Mouse (Mus musculus): Measurements from ENCODE around the gene Hmcn1. TPM values are rescaled to one million over a fixed set of nuclear protein-coding genes. Genes with fewer than 3 reads are reported as not detected.

Hmcn1 gene
- polyA plus RNA-seq, 1 experiment from 2014 or later: 13.5 TPM

DNA sequence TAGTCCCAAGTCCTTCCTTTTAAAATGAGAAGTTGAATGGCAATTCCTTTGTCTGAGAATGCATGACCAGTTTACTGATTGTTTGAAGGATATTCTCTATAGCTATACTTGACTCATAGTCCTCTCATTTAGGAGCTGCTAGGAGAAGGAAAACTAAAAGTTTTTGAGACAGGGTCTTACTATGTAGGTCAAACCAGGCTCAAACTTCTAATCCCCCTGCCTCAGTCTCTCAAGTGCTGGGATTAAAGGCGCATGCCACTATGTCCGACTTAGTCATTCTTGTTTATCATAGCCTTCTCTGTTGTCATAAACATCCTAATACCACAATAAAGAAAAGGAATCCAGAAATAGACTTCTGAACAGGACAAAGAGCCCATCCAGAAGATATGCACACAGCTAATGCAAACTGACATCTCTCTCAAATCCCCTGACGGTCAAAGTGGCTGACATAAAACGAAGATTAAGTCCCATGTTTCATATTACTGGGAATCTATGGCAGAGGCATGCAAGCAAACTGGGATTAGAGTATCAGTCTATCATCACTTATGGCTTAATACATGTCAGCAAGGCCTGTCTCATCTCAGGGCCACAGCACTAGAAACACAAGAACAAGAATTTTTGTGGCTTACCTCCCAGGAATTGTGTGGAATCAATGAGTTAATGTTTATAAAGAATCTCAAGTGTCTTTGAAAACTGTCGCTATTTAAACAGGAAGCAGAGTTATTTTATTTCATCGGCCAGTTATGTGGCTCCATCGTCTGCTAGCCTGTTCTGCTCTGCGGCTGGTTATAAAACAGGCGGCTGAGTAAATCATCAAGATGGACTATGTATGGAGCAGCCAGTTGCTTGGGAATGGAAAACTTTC, 188.8 kb downstream of the Hmcn1 start:
- no peak overlapping the region for H3K4me2 ChIP-seq (replicated peaks; ENCODE audit: low read depth, low read length)
- no peak overlapping the region for H3K4me3 ChIP-seq (ENCODE audit: low read depth, low read length)
- H3K9me3 ChIP-seq (ENCODE audit: control insufficient read depth, low read length): no peaks in the 10 kb centered on the region
- no peak overlapping the region for H3K27ac ChIP-seq (ENCODE audit: low read depth, low read length)
- no peaks in the 10 kb centered on the region for H3K36me3 ChIP-seq (ENCODE audit: control insufficient read depth, insufficient read depth, low read length)
- ATAC-seq (ENCODE audit: low FRiP score): no peak
- DNase-seq (ENCODE audit: low spot score): no peak
- no peaks in the 10 kb centered on the region for H3K4me1 ChIP-seq (replicated peaks; ENCODE audit: control insufficient read depth, insufficient read depth, low read length)
- no peak overlapping the region for H3K9ac ChIP-seq (ENCODE audit: low read depth, low read length)
- WGBS: 87% methylated on average over 9 of the region's 9 CpGs
- H3K27me3 ChIP-seq (ENCODE audit: control insufficient read depth, insufficient read depth, low read length): no peaks in the 10 kb centered on the region

- Histone ChIP-seq H3K9ac (ENCODE audit: low read depth, low read length) (no peak overlapping the region), H3K4me1 (replicated peaks; ENCODE audit: control insufficient read depth, insufficient read depth, low read length) (no peaks in the 10 kb centered on the region), H3K27ac (ENCODE audit: low read depth, low read length) (no peak overlapping the region), H3K4me2 (replicated peaks; ENCODE audit: low read depth, low read length) (no peak overlapping the region), H3K9me3 (ENCODE audit: control insufficient read depth, low read length) (no peaks in the 10 kb centered on the region), H3K27me3 (ENCODE audit: control insufficient read depth, insufficient read depth, low read length) (no peaks in the 10 kb centered on the region), H3K36me3 (ENCODE audit: control insufficient read depth, insufficient read depth, low read length) (no peaks in the 10 kb centered on the region), H3K4me3 (ENCODE audit: low read depth, low read length) (no peak overlapping the region)
- DNase-seq (ENCODE audit: low spot score): no peak
- 91% methylated on average over 12 of the region's 12 CpGs for WGBS
- no peak for ATAC-seq (ENCODE audit: low FRiP score)
These were observed 190.6 kb downstream of the Hmcn1 start for GRCm38 (mm10) chr1:150802642-150803041.

- no peak overlapping the region for H3K9ac ChIP-seq (ENCODE audit: low read depth, low read length)
- H3K4me1 ChIP-seq (replicated peaks; ENCODE audit: control insufficient read depth, insufficient read depth, low read length): no peaks in the 10 kb centered on the region
- no peaks in the 10 kb centered on the region for H3K36me3 ChIP-seq (ENCODE audit: control insufficient read depth, insufficient read depth, low read length)
- no peak overlapping the region for H3K4me2 ChIP-seq (replicated peaks; ENCODE audit: low read depth, low read length)
- no peak overlapping the region for H3K4me3 ChIP-seq (ENCODE audit: low read depth, low read length)
- no peak overlapping the region for H3K27ac ChIP-seq (ENCODE audit: low read depth, low read length)
- ATAC-seq (ENCODE audit: low FRiP score) (no peak), DNase-seq (ENCODE audit: low spot score) (no peak)
- H3K27me3 ChIP-seq (ENCODE audit: control insufficient read depth, insufficient read depth, low read length): no peaks in the 10 kb centered on the region
- WGBS: 89% methylated on average over 8 of the region's 8 CpGs
- H3K9me3 ChIP-seq (ENCODE audit: control insufficient read depth, low read length): no peaks in the 10 kb centered on the region
These were observed 192.5 kb downstream of the Hmcn1 start for GRCm38 (mm10) chr1:150800611-150801263.

DNA sequence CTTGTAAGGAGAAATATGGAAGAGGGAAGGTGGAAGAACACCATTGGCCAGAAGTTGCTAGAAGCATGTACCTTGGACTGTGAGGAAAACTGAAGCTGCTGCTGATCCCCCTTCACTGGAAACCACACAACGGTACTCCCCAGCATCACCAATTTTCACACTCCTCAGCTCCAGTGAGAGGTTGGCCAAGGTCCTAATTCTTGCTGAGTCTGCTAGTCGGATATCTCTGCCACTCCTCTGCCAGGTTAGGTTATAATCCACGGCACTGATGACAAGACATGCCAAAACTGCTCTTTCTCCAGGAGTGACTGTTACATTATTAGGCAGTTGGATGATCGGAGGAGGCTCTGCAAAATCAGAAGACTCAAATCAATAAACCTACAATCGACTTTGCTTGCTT, 194.6 kb downstream of the Hmcn1 start:
- H3K4me2 ChIP-seq (replicated peaks; ENCODE audit: low read depth, low read length): no peak overlapping the region
- 93% methylated on average over 5 of the region's 5 CpGs for WGBS
- no peaks in the 10 kb centered on the region for H3K4me1 ChIP-seq (replicated peaks; ENCODE audit: control insufficient read depth, insufficient read depth, low read length)
- H3K9me3 ChIP-seq (ENCODE audit: control insufficient read depth, low read length): no peaks in the 10 kb centered on the region
- DNase-seq (ENCODE audit: low spot score) (no peak), ATAC-seq (ENCODE audit: low FRiP score) (no peak)
- no peaks in the 10 kb centered on the region for H3K36me3 ChIP-seq (ENCODE audit: control insufficient read depth, insufficient read depth, low read length)
- no peaks in the 10 kb centered on the region for H3K27me3 ChIP-seq (ENCODE audit: control insufficient read depth, insufficient read depth, low read length)
- H3K27ac ChIP-seq (ENCODE audit: low read depth, low read length): no peak overlapping the region
- H3K9ac ChIP-seq (ENCODE audit: low read depth, low read length): no peak overlapping the region
- no peak overlapping the region for H3K4me3 ChIP-seq (ENCODE audit: low read depth, low read length)

DNA sequence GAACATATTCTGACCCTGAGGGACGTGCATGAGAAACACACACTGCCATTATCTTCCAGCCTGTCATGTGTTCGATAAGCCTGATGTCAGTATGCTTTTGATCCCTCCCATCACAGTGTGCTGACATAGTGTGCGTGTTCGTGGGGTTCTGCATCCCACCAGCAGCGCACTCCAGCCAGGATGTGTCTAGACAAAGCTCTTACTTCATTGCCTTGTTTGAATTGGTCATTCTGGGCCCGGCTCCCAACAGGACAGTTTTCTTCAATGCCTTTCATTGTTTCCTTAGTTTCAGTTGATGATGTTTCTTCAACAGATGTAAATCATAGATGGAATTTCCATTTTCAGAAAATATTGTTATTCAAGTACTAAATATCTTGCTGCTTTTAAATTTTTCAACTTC, 206.5 kb downstream of the Hmcn1 start:
- no peak overlapping the region for H3K4me2 ChIP-seq (replicated peaks; ENCODE audit: low read depth, low read length)
- 82% methylated on average over 6 of the region's 6 CpGs for WGBS
- no peak overlapping the region for H3K9ac ChIP-seq (ENCODE audit: low read depth, low read length)
- H3K36me3 ChIP-seq (ENCODE audit: control insufficient read depth, insufficient read depth, low read length): no peaks in the 10 kb centered on the region
- H3K4me1 ChIP-seq (replicated peaks; ENCODE audit: control insufficient read depth, insufficient read depth, low read length): no peaks in the 10 kb centered on the region
- no peak overlapping the region for H3K4me3 ChIP-seq (ENCODE audit: low read depth, low read length)
- DNase-seq (ENCODE audit: low spot score): no peak
- no peaks in the 10 kb centered on the region for H3K27me3 ChIP-seq (ENCODE audit: control insufficient read depth, insufficient read depth, low read length)
- no peak for ATAC-seq (ENCODE audit: low FRiP score)
- no peak overlapping the region for H3K27ac ChIP-seq (ENCODE audit: low read depth, low read length)
- H3K9me3 ChIP-seq (ENCODE audit: control insufficient read depth, low read length): no peaks in the 10 kb centered on the region

DNA sequence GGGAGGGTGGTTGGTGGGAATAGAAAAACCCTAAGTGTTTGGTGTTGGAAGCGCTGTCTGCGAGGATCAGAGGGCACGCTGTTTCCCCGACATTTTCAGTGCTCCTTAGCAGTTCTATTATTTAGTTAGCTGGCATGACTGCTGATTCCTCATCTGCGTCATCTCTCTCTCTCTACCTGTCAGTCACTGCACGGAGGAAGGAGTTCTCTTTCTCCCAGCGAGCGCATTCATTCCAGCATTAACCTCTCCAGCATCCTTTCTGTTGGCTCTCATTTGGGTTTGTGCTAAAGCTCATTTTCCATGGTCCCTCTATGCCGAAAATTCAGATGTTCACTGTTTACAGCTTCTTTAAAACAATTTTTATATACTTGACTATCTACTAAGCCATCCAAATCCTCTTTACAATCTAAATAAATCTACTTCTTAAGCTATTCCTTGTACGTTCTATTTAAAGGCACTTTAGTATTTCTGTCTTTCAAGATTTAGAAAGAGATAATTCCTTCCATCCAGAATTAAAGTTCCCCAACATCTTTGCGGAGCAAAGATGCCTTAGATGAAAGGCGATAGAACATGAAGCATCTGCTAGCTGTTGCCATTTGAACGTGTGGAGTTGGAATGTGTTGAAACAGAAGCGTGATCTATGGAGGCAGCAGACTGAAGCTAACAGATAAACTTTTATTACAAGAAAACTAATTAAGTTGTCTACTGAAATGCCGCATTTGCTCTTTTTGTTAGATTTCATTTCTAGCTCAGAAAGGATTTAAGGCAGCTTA, 210.0 kb downstream of the Hmcn1 start:
- Histone ChIP-seq H3K4me1 (replicated peaks; ENCODE audit: control insufficient read depth, insufficient read depth, low read length) (no peaks in the 10 kb centered on the region), H3K36me3 (ENCODE audit: control insufficient read depth, insufficient read depth, low read length) (no peaks in the 10 kb centered on the region), H3K4me2 (replicated peaks; ENCODE audit: low read depth, low read length) (no peak overlapping the region), H3K9ac (ENCODE audit: low read depth, low read length) (no peak overlapping the region), H3K27ac (ENCODE audit: low read depth, low read length) (no peak overlapping the region), H3K9me3 (ENCODE audit: control insufficient read depth, low read length) (no peaks in the 10 kb centered on the region), H3K4me3 (ENCODE audit: low read depth, low read length) (no peak overlapping the region), H3K27me3 (ENCODE audit: control insufficient read depth, insufficient read depth, low read length) (no peaks in the 10 kb centered on the region)
- 85% methylated on average over 15 of the region's 15 CpGs for WGBS
- DNase-seq (ENCODE audit: low spot score) (no peak), ATAC-seq (ENCODE audit: low FRiP score) (no peak)

DNA sequence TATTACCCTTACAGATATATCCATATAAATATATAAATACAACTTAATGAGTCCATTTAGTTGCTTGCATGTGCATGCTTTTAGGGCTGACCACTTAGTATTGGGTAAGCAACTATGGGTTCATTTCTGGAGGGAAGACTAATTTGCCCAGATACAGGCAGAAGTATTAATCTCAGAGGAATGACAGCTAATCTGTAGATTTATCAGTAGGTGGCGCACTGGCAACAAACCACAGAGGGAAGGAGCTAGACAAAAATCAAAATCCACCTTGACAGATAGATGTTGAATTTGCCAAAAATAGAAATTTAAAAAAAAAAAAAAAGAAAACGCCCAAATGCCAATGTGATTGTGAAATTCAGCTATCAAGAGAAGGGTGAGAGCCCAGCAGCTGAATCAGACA, 213.3 kb downstream of the Hmcn1 start:
- Histone ChIP-seq H3K4me2 (replicated peaks; ENCODE audit: low read depth, low read length) (no peak overlapping the region), H3K9me3 (ENCODE audit: control insufficient read depth, low read length) (no peaks in the 10 kb centered on the region), H3K27ac (ENCODE audit: low read depth, low read length) (no peak overlapping the region), H3K9ac (ENCODE audit: low read depth, low read length) (no peak overlapping the region), H3K36me3 (ENCODE audit: control insufficient read depth, insufficient read depth, low read length) (no peaks in the 10 kb centered on the region), H3K27me3 (ENCODE audit: control insufficient read depth, insufficient read depth, low read length) (no peaks in the 10 kb centered on the region), H3K4me3 (ENCODE audit: low read depth, low read length) (no peak overlapping the region), H3K4me1 (replicated peaks; ENCODE audit: control insufficient read depth, insufficient read depth, low read length) (no peaks in the 10 kb centered on the region)
- WGBS: 47% methylated on average over 2 of the region's 2 CpGs
- no peak for DNase-seq (ENCODE audit: low spot score)
- no peak for ATAC-seq (ENCODE audit: low FRiP score)

DNA sequence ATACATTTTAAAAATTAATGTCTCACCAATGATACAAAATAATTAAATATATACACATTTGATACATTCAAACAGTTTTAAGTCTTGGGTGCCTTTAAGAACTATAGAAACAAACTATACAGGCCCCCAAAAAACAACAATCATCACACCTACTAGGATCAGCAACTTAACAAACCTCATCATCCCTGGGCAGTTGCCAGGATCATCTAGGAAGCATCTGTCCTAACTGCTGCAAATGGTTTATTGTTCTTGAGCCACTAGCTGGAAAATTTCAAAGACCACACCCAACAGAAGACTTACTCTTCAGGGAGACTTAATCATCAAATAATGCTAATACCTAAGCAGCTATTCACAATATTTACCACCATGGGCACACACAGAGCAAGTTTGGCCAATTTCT, 216.5 kb downstream of the Hmcn1 start:
- no peak overlapping the region for H3K4me3 ChIP-seq (ENCODE audit: low read depth, low read length)
- H3K27ac ChIP-seq (ENCODE audit: low read depth, low read length): no peak overlapping the region
- H3K36me3 ChIP-seq (ENCODE audit: control insufficient read depth, insufficient read depth, low read length): no peaks in the 10 kb centered on the region
- no peaks in the 10 kb centered on the region for H3K27me3 ChIP-seq (ENCODE audit: control insufficient read depth, insufficient read depth, low read length)
- H3K4me2 ChIP-seq (replicated peaks; ENCODE audit: low read depth, low read length): no peak overlapping the region
- DNase-seq (ENCODE audit: low spot score) (no peak), ATAC-seq (ENCODE audit: low FRiP score) (no peak)
- H3K9me3 ChIP-seq (ENCODE audit: control insufficient read depth, low read length): no peaks in the 10 kb centered on the region
- no peak overlapping the region for H3K9ac ChIP-seq (ENCODE audit: low read depth, low read length)
- no peaks in the 10 kb centered on the region for H3K4me1 ChIP-seq (replicated peaks; ENCODE audit: control insufficient read depth, insufficient read depth, low read length)
